Mouse (Mus musculus): Measurements from ENCODE around the gene Gprc5b.

DNA sequence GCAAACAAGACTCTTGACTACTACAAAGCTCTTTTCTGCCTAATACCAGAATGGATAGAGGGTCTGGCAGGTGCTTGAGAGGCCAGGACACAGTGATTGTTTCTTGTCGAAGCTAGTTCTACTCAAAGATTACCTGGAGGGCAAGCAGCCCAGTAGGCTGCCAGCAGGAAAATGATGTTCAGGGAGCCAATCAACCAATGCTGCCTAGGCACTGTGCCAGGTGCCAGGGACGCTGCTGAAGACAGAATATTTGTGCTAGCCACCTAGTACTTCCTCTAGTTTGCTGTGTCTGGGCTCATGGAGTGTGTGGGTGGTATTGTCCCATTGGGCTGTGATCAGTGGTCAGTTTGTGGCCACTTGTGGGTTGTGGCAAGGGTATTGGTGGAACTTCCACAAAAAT is 7.5 kb upstream of the Gprc5b start:
- TF ChIP-seq CTCF (IDR thresholded peaks at IDR 0.05; ENCODE audit: borderline replicate concordance, insufficient read depth, low read length) (no peak), POLR2A (IDR thresholded peaks at IDR 0.05; ENCODE audit: low read depth, low read length) (no peak)

Data from embryonic fibroblast, embryonic 13.5 days (primary cell).